Mouse (Mus musculus) spleen, embryonic (tissue): ENCODE results near the gene Sp2.

Experiments
- CTCF ChIA-PET: fragments of 350-600 bp; sonication (Branson Sonifier 250); formaldehyde crosslinking; loops from one replicate; lab custom pipeline; 2022; lab: Charles Lee

The Sp2 gene

DNA sequence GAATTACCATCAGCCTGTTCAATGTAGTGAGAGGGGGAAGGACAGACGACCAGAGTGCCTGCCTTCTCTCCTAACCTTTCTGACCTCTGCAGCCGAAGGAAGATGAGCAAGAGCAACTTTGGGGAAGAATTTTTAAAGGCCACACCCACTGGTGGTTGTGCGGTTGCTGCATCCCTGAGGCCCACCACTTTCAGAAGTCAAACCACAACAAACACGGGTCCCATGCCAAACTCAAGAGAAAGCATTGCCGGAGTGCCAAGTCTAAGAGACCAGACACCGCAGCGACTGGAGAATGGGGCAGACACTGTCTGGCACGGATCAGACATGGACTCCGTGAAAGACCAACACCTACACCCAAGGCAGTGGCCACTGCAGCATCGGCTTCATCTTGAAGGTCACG lies 57.9 kb downstream of the Sp2 start:
- CTCF ChIA-PET, result interaction anchor here (1.0 kb wide), 1 partner anchor 74 kb away, joined by 3 read pairs; no protein-coding TSS in a partner anchor

DNA sequence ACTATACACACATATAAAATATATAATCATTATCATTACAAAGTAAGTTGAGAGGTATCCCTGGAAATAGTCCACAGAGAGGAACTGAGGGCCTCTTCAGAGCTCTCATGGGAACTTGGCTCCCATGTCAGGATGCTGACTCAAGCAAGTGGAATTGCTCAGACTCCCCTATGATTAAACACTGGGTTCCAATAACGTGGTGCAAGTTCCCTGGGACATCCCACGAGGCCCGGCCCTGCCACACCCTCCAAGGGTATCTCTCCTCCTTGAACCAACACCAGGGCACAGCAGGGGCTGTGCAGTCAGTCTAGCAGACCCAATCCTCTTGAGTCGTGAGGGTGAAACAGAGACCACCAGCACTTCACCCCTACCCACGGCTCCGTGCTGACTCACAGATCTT lies 63.8 kb downstream of the Sp2 start:
- CTCF ChIA-PET, result interaction anchor here (0.5 to 0.6 kb wide), 2 partner anchors 84 to 122 kb away, joined by 3 read pairs; partner anchors contain the start of gene Lrrc46

GRCm38 (mm10) chr11:96917415-96917814 lies 65.3 kb downstream of the Sp2 start:
- CTCF ChIA-PET, result interaction anchor here (0.5 to 0.6 kb wide), 2 partner anchors 47 to 63 kb away, joined by 3 to 5 read pairs; no protein-coding TSS in a partner anchor

- CTCF ChIA-PET, result no interaction called here
These were observed 65.8 kb downstream of the Sp2 start for GRCm38 (mm10) chr11:96916885-96917396.

DNA sequence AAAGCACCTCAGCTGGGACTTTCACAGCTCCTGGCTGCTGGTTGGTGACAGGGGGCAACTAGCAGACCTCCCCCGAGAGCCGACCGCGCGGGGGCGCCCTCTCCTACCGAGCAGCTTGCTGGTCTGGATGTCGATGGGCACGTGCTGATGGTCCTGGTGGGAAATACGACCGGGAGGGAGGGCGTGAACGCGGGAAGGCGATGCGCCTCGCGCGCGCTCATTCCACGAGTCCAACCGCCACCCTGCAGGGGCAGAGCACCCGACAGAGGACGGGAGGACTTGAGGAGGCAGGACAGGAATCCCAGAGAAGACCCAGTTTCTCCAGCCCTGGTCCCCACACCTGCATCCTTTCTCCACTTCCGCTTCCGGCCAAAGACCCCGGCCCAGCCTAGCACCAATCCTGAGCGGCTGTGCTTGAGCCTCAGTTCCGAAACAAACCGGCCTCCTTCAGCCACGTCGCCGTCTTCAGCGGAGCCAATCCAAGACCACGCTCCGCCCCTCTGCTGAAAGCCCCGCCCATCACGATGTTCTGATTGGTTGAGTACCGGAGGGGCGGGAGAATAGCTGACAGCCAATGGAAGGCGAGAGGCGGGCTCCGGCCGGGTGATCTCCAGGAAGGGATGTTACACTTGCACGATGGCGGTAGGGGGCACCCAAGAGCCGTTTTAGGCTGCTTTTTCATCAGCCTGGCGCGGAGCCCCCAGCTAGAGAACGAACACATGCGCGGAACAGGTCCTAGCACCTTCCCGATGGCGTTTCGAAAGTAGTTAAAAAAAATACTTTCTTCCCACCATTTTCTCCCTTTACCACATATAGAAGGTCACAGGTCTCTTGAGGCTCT lies 66.5 kb downstream of the Sp2 start, which contains the start of gene Cdk5rap3:
Gene Cdk5rap3 (minus strand): TSS at position 453 of the 841 bp plus-strand sequence.
- CTCF ChIA-PET, result no interaction called here

DNA sequence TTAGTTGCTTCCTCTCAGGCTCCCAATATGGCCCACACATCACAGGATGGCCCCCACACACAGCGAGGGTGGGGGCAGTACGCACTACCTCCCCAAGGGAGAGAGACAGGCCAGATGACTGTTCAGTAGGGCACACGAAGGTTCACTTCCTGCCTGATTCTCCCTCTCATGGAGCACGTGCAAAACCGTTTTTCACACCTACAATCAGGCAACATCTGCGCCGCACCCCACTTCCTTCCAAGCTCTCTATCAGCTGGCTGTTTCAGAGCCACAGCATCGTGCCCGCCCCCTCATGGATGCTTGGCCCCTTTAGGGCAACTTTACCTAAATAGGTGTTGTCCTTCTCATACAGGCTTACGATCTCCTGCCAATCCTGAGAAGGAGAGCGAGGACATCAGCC lies 70.1 kb downstream of the Sp2 start:
- CTCF ChIA-PET, result interaction anchor here (1.2 kb wide), 1 partner anchor 365 kb away, joined by 3 read pairs; no protein-coding TSS in a partner anchor

GRCm38 (mm10) chr11:96910003-96910402 lies 72.8 kb downstream of the Sp2 start:
- CTCF ChIA-PET, result interaction anchor here (0.6 to 1.0 kb wide), 3 partner anchors 43 to 118 kb away, joined by 3 to 9 read pairs (median 3); no protein-coding TSS in a partner anchor

- CTCF ChIA-PET, result no interaction called here
These were observed 74.2 kb downstream of the Sp2 start for GRCm38 (mm10) chr11:96908594-96908993.

GRCm38 (mm10) chr11:96906431-96907161 lies 76.2 kb downstream of the Sp2 start:
- CTCF ChIA-PET, result interaction anchor here (0.6 kb wide), 1 partner anchor 73 kb away, joined by 3 read pairs; no protein-coding TSS in a partner anchor
